Mouse (Mus musculus) kidney, adult 18-20 months (tissue): ENCODE measurements at regions not wholly inside any gene's neighbourhood (a gene's known extent, or its start where the extent isn't known, plus 50 kb on each side); places are given as distances from the start of the nearest gene placed in this dataset.

Experiments
- DNase-seq: peaks from one replicate; pipeline ENCODE4 v3.0.0; 2021

DNA sequence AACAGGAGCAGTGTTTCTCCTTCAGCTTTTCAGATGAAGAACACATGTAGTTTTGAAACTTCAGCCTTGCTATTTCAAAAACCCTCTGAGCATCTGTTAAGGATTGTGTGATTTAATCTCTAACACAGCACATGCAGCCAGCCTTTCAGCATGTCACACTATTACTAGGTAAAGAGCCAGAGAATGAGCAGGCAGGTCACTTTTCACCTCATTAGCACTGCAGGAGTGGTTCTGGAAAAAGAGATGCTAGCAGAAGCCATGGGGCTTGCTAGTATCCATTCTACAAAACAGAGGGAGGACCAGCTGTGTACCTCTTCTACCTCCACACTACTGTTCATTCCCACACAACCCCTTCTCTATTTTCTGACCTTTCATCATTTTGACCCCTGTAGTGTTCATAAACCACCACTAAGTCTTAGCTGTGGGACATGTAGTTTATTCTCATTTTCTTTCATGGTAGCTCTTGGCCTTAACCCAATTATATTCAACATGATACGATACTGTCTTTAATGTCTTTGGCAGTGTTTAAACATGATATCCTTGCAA is 535.1 kb upstream of the Alcam start:
- DNase-seq, result no peak

DNA sequence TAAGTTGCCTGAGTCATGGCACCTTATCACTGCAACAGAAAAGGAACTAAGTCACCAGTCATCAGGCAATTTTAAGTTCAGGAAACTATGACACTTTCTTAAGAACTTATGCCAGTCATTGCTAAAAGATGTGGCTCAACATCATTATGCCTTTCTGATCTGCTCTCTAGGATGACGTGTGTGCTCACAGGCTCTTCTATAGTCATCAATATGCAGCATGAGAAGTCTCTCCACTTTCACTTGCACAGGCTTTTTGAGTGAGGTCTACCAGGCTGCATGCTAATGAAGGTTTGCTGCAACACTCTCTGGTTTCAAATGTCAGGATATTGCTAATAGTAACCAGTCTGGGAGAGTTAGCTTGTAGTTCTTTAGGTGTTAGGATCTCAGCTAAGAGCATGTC is 530.5 kb upstream of the Alcam start:
- DNase-seq, result no peak

DNA sequence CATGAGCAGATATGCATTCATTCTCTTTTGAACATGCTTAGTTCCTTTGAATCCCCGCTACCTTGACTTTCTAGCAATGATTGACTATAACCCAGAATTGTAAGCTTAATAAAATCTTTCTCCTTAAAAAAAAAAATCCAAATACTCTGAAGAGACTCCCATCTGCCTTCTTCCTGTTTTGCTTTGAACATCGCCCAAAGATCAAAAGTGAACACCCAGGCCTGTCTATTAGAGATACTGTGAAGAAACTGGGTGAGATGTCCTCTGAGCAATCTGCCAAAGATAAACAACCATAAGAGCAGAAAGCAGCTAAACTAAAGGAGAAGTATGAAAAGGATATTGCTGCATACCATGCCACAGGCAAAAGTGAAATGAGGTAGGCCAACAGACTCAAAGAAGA is 527.1 kb upstream of the Alcam start:
- no peak for DNase-seq

DNA sequence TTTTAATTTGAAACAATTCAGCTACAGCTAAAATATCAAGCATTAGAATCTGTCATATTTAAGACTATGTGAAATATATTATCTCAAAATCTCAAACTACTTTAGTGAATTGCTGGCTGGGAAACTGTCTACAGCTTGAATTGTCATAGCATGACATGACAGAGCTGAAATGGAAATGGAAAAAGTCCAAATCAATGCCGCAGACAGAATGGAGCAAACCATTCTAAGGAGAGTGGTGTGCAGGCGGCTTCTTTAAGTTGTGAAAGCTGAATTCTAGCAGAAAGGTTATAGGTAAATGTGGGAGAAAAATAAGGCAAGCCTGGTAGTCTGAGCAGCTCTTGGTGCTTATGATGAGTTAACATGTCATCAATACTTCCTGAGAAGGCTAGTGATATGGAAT is 518.9 kb upstream of the Alcam start:
- no peak for DNase-seq

DNA sequence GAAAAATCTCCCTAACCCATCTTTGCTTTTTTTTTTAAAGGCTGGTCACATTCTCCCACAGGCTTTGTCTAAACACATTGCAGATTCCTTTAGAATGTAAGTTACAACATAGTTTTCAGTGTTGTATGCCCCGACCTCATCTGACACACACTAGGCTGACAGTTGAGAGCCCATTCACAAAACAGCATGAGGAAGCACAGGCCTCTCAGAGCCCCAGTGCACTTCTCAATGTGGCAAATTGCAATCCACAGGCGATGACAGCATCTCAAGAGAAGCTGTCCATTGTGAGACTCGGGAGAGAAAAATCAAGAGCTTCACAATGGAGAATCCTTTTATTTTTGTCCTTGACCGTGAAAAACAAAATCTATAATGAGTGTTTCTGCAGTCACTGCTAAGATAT is 493.8 kb upstream of the Alcam start:
- no peak for DNase-seq

DNA sequence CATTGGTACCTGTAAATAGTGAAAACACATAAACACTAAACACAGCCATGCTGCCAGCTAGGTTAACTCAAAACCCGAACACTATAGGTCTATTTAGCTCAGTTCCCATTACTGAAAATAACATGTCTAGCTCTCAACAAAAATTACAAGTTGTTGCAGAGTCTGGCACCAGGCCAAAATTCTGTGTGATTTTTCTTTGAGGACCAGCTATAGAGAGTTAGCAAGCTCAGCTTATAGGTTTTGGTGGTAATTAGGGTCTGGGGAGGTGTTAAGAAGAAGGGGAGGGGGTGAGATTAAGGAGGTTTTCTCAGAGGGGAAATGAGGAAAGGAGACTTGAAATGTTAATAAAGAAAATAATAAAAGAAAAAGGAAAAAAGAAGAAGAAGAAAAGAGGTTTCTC is 480.9 kb upstream of the Alcam start:
- DNase-seq, result no peak

DNA sequence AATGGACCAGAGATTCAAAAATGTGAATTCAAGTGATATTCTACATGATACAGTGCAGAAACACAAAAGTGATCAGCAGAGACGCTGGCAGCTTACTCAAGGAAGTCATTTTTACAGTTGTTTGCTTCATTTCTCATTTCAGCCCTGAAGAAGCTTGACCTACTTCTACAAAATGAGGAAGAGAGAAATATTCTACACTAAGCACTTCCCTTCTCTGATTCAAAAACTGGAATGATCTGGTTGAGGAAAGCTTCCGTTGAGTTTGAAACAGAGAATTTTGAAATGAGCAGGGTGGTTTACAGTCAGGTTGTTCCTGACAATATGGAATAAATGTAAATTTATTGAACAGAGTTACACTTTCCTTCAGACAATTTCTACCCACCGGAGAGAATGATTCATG is 478.1 kb upstream of the Alcam start:
- no peak for DNase-seq

DNA sequence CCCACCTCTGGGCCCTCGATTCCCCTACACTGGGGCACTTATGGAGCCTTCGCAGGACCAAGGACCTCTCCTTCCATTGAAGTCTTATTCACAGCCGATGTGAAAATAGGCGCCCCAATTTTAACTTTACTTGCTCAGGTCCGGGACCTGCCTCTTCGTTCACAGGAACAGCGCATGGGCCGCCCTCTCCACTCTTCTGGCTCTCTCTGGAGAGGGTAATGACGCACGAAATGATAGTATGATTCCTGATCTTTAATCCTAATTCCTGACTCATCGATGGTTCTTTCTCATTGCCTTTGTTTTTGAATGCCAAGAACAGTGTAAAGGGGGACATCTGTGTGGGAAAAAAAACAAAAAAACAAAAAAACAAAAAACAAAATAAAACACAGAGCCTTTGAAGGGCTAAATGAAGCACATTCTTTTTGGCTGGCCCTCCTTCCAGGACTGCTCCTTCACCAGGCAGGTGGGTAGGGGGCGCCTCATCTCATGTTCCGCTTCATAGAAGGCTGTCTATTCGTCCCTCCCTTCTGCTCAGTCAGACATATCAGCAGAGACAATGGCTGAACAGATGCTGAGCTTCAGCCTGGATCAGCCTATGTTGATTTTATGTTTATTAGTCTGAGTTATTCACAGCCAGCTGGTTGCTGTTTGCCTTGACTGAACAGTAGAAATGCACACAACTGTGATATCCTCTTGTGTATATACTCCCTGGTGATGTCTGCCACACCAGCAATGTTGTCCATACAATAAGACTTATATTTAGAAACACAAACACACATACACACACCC is 438.8 kb upstream of the Alcam start:
- DNase-seq, result no peak

DNA sequence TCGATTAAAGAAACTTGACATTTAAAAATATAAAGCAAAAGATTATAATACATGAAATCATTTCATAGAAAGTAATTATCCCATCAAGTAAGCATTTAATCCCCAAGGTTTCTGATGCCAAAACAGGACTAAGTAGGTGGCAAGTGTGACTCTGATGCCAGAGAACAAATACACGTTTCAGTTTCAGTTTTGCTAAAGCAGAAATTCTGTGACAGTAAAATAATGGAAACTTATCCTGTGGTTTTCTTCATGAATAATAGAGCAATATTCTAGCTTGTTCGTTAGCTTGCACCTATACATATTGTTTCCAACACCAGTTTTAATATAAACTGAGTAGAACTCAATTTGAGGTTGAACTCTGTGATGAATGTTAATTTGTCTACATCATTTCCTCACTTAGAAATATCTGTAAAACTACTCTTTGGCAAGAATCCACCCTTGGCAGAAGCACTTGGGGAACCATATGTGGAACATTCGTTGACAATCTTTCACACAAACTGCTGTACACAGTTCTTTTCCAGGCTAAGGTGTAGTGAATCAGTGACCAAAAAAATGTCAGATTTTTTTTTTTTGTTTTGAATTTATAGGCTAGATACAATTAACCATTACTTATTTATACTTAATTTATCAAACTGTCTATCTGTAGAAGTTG is 425.7 kb upstream of the Alcam start:
- no peak for DNase-seq

DNA sequence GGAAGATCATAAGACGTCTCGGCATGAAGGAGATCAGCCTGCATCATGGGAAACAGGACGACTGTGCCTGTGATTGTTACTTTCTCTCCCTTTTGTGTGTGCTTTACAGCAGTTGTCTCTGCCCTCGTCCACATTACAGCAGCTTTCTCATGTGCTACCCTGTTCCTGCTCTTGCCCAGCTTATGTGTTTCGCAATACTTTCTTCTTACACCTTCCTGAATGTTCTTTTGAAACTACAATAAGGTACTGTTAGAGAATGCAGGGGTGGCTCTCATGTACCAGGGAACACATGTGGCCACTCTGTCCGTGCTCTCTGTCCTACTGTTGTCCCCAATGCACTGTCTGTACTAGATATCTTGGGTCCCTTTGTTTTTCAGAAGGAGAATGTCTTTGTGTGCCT is 414.0 kb upstream of the Alcam start:
- DNase-seq, result no peak

DNA sequence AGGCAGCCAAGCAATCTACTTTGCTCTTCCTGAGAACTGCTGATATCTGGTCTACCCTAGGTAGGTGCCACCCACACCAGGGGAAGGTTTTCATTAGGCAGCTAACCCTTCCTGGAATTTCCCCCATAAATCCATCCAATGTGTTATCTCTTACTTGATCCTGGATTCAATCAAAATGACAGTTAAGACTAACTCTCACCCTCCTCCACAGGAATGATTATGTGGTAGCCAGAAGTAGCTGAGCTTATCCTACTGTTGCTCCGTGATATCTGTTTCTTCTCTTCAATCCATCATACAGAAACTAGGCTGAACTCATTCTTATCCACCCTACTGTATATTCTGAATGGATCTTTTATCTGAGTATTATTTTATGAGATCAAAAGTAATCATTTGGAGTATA is 409.7 kb upstream of the Alcam start:
- no peak for DNase-seq

DNA sequence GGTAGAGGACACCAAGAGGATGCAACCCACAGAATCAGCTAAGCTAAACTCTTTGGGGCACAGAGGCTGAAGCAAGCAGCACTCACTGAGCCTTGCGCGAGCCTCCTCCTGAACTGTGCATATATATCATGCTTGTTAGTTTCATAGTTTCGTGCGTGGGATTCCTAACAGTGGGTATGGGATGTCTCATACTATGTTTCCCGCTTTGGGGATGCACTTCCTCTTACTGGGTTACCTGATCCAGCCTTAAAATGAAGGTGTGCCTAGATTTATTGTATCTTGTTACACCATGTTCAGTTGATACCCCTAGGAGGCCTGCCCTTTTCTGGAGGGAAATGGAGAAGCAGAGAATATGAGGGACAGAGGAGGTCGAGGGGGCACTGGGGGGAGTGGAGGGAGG is 407.4 kb upstream of the Alcam start:
- DNase-seq, result no peak

DNA sequence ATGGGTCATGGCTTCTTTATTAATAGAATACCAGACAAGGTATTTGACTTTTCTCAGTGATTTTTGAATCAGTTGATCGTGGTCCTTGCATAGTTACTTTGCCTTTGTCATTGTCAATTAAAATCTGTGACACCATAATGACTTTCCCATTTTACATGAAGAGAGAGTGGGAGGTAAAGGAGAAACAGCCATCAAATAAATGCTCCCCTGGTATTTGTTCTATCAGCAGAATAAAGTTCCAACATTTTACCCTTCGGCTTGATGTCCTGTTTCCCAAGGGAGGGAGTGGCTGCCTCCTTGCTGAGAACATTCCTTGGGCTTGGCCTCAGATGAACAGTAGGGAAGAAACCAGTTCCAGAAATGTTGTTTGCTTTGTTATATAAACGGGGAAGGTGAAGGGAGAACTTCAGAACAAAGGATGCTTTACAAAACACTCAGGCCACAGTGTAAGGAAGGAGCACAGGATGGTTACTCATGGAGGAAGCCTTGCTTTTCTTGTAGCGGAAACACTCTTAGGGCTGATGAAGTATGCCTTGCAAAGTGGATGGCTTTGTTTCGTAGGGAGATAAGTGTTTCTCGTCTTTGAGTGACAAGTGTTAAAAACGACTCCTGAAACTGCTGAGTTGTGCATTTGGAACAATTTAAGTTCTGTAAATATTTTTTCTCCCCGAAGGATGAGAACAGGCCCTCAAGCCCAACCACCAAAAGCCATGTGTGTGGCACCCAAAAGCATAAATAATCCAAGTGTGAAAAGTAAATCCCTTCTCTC is 404.8 kb upstream of the Alcam start:
- no peak for DNase-seq

DNA sequence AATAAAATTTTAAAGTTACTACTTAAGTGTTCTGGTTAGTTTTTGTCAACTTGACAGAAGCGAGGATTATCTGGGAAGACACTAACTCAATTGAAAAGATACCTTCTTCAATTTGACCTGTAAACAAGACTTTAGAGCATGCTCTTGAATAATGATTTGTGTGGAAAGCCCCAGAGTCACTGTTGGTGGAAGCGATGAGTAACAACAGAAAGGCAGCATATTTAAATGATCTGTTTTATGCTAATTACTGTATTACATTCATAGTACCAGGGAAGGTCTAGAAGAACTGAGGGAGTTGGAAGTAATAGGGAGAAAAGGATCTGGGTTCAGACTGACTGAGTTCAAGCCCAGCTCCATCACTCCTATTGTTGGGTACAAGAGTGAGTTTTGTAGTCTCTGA is 397.3 kb upstream of the Alcam start:
- no peak for DNase-seq

DNA sequence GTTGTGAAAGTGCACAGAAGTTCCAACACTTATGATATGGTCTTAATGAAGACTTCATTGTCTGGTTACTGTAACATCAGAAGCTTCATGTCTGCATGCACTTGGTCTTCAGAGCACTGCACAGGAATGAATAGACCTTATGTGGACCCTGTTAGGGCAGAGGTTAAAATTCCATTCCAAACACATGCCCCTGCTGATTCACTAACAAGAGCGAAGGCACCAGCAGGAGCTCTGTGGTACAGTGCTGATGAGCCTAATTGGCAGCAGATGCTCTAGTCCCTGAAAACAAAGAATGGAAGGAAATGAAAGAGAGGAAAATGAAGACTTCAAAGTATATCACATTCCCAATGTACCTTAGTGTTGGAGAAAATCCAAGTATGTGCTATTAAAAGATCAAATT is 365.1 kb upstream of the Alcam start:
- no peak for DNase-seq

DNA sequence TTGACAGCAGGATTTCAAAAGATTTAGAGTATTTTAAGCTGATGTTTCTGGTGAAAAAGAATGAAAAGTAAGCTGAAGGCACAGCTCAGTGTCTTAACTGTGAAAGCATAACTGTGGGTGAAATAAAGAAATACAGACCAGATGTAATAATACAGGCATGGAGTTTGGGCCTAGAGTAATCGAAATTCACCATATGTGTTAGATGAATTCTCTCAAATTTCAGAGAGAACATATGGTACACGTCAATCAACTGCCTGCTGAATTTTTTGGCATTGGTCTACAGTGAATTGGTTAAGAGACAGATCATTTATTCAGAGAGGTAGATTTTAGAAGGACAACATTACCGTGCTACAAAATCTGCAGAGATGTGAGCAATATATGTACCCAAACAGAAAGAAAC is 357.3 kb upstream of the Alcam start:
- no peak for DNase-seq

DNA sequence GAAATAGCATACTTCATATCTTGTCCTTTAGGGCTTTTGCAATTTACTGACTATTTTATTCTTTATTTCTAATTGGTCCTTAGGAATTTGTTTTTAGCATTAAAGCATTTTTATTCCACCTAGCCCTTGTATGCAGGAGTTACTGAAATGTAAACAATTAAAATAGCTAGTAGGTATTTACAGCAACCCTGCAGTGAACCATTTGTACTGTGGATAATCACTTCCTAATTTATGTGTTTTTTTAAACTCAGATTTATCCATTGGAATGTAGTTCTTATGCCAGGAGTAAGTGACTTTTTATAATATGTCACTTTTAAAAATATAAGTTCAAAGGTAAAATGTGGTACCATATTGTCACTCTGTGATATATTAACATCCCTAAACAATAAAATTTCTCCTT is 350.5 kb upstream of the Alcam start:
- no peak for DNase-seq

DNA sequence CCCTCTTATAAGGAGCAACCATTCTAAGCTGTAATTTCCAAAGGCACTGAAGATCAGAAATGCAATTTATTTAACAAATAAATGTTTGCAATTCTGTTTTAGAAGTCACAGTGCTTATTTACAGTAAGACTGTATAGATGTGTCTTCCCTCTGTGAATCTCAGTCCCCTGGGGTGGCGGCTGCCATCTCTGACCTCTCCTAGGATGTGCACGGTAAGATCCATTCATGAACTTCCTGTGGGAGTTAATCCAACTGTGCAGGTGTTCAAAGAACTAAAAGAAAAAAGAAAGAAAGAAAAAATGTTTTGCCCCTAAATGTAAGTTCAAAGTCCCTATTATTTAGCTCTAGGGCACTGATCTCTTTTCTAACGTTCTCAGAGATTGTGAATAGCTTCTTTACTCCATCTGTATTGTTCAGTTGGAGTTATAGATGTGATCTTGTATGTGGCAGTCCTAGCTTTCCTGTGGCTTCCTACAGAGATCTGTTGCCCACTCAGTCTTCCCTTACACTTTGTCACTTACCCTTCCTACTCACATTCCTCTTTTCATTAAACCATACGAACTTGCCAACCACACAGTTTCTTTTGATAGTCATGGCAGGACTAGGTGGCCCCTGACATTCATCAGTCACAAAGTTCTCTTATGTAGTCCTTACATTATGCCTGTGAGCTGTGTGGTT is 346.0 kb upstream of the Alcam start:
- no peak for DNase-seq

DNA sequence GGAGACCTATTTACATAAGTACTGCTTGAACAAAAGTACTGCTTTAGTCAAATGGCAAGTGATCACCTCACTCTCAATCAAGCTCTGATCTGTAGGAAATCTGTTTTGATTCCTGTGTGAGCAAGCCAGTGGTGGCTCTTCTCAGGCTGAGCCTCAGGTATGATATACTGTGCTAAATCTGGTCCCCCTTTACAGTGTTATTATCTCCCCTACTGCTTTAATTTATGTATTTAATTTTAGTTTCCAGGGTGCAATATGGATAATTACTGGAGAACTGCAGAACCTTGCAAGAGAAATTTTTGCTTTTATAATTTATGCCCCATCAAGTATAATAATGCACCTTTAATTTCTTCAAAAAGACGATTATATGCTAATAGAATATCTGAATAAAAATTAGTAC is 341.3 kb upstream of the Alcam start:
- DNase-seq, result no peak

DNA sequence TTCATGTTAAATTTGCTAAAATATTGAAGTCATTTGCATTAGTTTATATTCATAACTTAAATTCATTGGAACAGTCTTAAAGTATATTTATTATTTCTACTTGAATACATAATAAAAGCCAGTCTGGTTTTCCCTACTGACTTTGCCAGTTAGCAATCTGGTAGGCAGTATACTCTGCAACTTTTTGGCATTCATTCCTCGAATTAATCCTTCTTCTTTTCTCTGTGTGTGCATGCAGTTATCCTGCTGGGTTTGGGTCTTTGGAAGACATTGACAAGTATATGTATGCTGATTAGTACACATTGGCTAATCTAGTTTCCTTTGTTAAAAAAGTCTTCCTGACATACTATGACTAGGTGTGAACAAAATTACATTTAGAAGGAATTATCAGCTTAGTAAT is 336.1 kb upstream of the Alcam start:
- DNase-seq, result no peak

DNA sequence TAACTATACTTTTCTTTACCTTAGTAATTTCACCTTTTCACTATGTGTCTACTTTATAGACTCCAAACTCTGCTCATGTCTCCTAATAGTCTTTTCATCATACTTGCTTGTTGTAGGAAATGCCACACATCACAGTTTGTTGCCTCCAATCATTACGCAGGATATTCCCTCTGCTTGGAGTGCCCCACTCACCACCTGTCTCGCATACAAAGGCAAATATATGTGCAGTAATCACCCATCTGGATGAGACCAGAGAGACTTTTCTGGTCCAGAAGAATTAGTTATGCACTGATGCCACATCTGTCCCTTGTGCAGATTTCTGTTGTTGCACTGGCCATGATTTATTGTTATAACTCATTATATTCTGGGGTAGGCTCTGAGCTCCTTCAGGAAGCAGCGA is 293.9 kb upstream of the Alcam start:
- DNase-seq, result no peak

DNA sequence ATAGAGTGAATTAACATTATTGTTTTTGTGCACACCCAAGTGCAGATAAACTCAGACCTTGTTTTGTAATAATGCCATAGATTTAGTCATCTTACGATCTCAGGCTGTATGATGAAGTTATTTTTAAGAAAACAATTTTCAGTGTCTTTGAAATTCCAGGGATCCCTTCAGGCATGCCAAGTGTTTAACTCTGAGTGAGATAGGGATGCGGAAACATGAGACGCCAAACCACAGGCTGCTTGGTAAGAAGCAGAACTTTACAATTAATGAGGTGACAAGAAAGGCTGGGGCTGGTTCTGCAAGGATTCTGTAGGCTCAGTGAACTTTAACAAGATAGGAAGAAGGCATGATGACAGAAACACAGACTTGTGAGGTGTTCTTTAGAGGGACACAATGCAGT is 292.3 kb upstream of the Alcam start:
- no peak for DNase-seq

DNA sequence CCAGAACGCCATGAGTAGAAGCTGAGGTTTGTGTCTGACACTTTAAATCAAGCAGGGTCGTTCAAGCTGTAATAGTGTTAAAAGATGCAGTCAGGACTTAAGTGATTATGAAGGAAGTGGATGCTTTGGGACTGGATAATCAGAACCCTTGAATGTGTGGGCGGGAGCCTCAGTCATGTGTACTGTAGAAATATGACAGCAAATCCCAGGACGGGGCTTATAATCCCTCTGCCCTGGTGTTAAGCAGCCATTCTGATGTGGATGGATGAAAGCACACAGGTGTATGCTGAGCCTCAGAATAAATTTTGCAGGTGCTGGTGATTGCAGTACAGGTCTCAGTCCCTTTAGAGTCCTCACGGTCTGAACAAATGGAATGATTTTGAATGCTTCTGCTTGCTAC is 290.8 kb upstream of the Alcam start:
- no peak for DNase-seq
